Mouse (Mus musculus) stomach, embryonic 14.5 days (tissue): ENCODE results near the gene Eef1akmt3. TPM values are rescaled to one million over a fixed set of nuclear protein-coding genes. Genes with fewer than 3 reads are reported as not detected.
"Not testable (repeated sequence)": the region's sequence is repeated elsewhere in the genome, so short reads cannot be mapped to it uniquely, and the experiment has no call there.

Experiments
- ATAC-seq: fragments of 200-750 bp; cut with Nextera tagmentation; 2 replicates; pipeline ENCODE4 v1.8.0; 2017; ENCODE audit warnings: low read depth, moderate TSS enrichment; ENCODE audit not compliant: insufficient number of reproducible peaks, insufficient read depth, low FRiP score
- H3K27ac ChIP-seq: fragments of 300-500 bp; sonication (generic); 2 replicates; pipeline ENCODE4 v1.5.1; 2014; ENCODE audit warnings: mild to moderate bottlenecking, low read length, moderate library complexity, mixed read lengths
- H3K27me3 ChIP-seq: fragments of 300-500 bp; sonication (generic); 2 replicates; pipeline ENCODE4 v1.6.1; 2014; ENCODE audit warnings: low read length, control low read depth, mixed read lengths; ENCODE audit not compliant: control insufficient read depth, insufficient read depth
- H3K36me3 ChIP-seq: fragments of 300-500 bp; sonication (generic); 2 replicates; pipeline ENCODE4 v1.6.1; 2014; ENCODE audit warnings: mild to moderate bottlenecking, control low read depth, low read length, moderate library complexity, mixed read lengths; ENCODE audit not compliant: control insufficient read depth, insufficient read depth
- H3K4me1 ChIP-seq: fragments of 300-500 bp; sonication (generic); 2 replicates; pipeline ENCODE4 v1.6.1; 2014; ENCODE audit warnings: low read length, control low read depth, mixed read lengths; ENCODE audit not compliant: control insufficient read depth, insufficient read depth
- H3K4me2 ChIP-seq: fragments of 300-500 bp; sonication (generic); replicated peaks from 2 replicates; pipeline ENCODE4 v1.6.1; 2014; ENCODE audit warnings: low read depth, low read length, control low read depth
- H3K4me3 ChIP-seq: fragments of 300-500 bp; sonication (generic); 2 replicates; pipeline ENCODE4 v1.5.1; 2014; ENCODE audit warnings: low read depth, low read length, control low read depth
- H3K9ac ChIP-seq: fragments of 300-500 bp; sonication (generic); replicated peaks from 2 replicates; pipeline ENCODE4 v1.6.1; 2014; ENCODE audit warnings: low read depth, mild to moderate bottlenecking, control low read depth, low read length, moderate library complexity, mixed read lengths
- H3K9me3 ChIP-seq: fragments of 300-500 bp; sonication (generic); 2 replicates; pipeline ENCODE4 v1.6.1; 2016; ENCODE audit warnings: low read depth, low read length, control low read depth; ENCODE audit not compliant: control insufficient read depth
- WGBS: fragments of 180-500 bp; shearing (Covaris S2); extraction: QIAGEN DNeasy Blood & Tissue Kit; methylation state at CpG from one replicate; pipeline ENCODE4 v1.1.7; 2014; 5-methylcytosine and 5-hydroxymethylcytosine counted together
- polyA plus RNA-seq: library from polyadenylated mRNA; unstranded; fragments of >200 nt; fragmentation: Nextera tagmentation; extraction: Ambion mirVana; gene quantifications from 2 replicates; pipeline ENCODE4 v1.2.1, GENCODE M21; 2014

Eef1akmt3 gene
- polyA plus RNA-seq, 1 experiment from 2014 or later, result 1.1 TPM

GRCm38 (mm10) chr10:127068360-127069038 is 27.2 kb upstream of the Eef1akmt3 start:
- 72% methylated on average over 9 of the region's 9 CpGs for WGBS
- H3K9ac ChIP-seq, result no peak overlapping the region
- ATAC-seq, result no peak
- H3K36me3 ChIP-seq, result peaks cover 41% of the 10 kb centered on the region
- H3K27me3 ChIP-seq, result no peaks in the 10 kb centered on the region
- peaks cover 24% of the 10 kb centered on the region; the same call in 1 of the 2 replicates for H3K4me1 ChIP-seq
- H3K4me2 ChIP-seq, result peak overlapping the region; percentile 71
- no peak overlapping the region for H3K27ac ChIP-seq
- no peaks in the 10 kb centered on the region for H3K9me3 ChIP-seq
- H3K4me3 ChIP-seq, result peak overlapping the region; percentile 74

- no peak overlapping the region for H3K4me3 ChIP-seq
- H3K27me3 ChIP-seq, result no peaks in the 10 kb centered on the region
- no peaks in the 10 kb centered on the region for H3K9me3 ChIP-seq
- H3K36me3 ChIP-seq, result peaks cover 41% of the 10 kb centered on the region
- H3K27ac ChIP-seq, result no peak overlapping the region
- no peak for ATAC-seq
- no peak overlapping the region for H3K9ac ChIP-seq
- no peak overlapping the region for H3K4me2 ChIP-seq
- peaks cover 24% of the 10 kb centered on the region; the same call in 1 of the 2 replicates for H3K4me1 ChIP-seq
- WGBS, result 88% methylated on average over 14 of the region's 14 CpGs
These were observed 25.3 kb upstream of the Eef1akmt3 start for GRCm38 (mm10) chr10:127066519-127067018.

GRCm38 (mm10) chr10:127065981-127066380 is 24.7 kb upstream of the Eef1akmt3 start:
- WGBS, result 80% methylated on average over 9 of the region's 9 CpGs

GRCm38 (mm10) chr10:127063913-127064870 is 22.9 kb upstream of the Eef1akmt3 start:
- no peaks in the 10 kb centered on the region for H3K27me3 ChIP-seq
- peak overlapping the region; percentile 85 for H3K4me2 ChIP-seq
- H3K9ac ChIP-seq, result peak overlapping the region; percentile 97
- no peak for ATAC-seq
- H3K36me3 ChIP-seq, result peaks cover 41% of the 10 kb centered on the region
- peak overlapping the region; percentile 86 for H3K27ac ChIP-seq
- H3K4me1 ChIP-seq, result peaks cover 19% of the 10 kb centered on the region
- no peaks in the 10 kb centered on the region for H3K9me3 ChIP-seq
- H3K4me3 ChIP-seq, result peak overlapping the region; percentile 81
- WGBS, result 8% methylated on average over 37 of the region's 37 CpGs

More at GRCm38 (mm10) chr10:127065981-127066380, 24.7 kb upstream of the Eef1akmt3 start:
- Histone ChIP-seq H3K27me3 (no peaks in the 10 kb centered on the region), H3K27ac (no peak overlapping the region), H3K4me2 (no peak overlapping the region), H3K9me3 (no peaks in the 10 kb centered on the region), H3K36me3 (peaks cover 41% of the 10 kb centered on the region), H3K9ac (no peak overlapping the region), H3K4me3 (no peak overlapping the region), H3K4me1 (peaks cover 18% of the 10 kb centered on the region; the same call in 1 of the 2 replicates)
- no peak for ATAC-seq

- H3K4me3 ChIP-seq, result peak within 1 kb of the TSS; percentile 81
- H3K4me1 ChIP-seq, result peaks cover 18% of the 10 kb centered on the region
- under 1% methylated on average over 46 of the region's 46 CpGs for WGBS
- H3K27me3 ChIP-seq, result no peaks in the 10 kb centered on the region
- H3K27ac ChIP-seq, result peak within 1 kb of the TSS; percentile 86
- H3K9me3 ChIP-seq, result no peaks in the 10 kb centered on the region
- H3K36me3 ChIP-seq, result peaks cover 37% of the 10 kb centered on the region
- ATAC-seq, result peak; percentile 91
- H3K4me2 ChIP-seq, result peak within 1 kb of the TSS; percentile 85
- H3K9ac ChIP-seq, result peak within 1 kb of the TSS; percentile 97
These were observed 22.0 kb upstream of the Eef1akmt3 start, which contains the start of gene Cdk4 for GRCm38 (mm10) chr10:127063239-127063872. Gene Cdk4, plus strand, starts transcription at chr10:127063534.

GRCm38 (mm10) chr10:127062503-127062902 is 21.2 kb upstream of the Eef1akmt3 start:
- no peak overlapping the region for H3K27ac ChIP-seq
- no peaks in the 10 kb centered on the region for H3K9me3 ChIP-seq
- peaks cover 21% of the 10 kb centered on the region; the same call in 1 of the 2 replicates for H3K4me1 ChIP-seq
- WGBS, result 74% methylated on average over 5 of the region's 5 CpGs
- no peak overlapping the region for H3K9ac ChIP-seq
- H3K36me3 ChIP-seq, result peaks cover 28% of the 10 kb centered on the region
- H3K27me3 ChIP-seq, result no peaks in the 10 kb centered on the region
- no peak overlapping the region for H3K4me3 ChIP-seq
- ATAC-seq, result no peak
- H3K4me2 ChIP-seq, result no peak overlapping the region

- H3K4me2 ChIP-seq, H3K9ac ChIP-seq, H3K27ac ChIP-seq, ATAC-seq, H3K9me3 ChIP-seq, H3K4me3 ChIP-seq, H3K27me3 ChIP-seq: not testable (repeated sequence)
- Histone ChIP-seq H3K4me1 (peaks cover 21% of the 10 kb centered on the region; the same call in 1 of the 2 replicates), H3K36me3 (peaks cover 26% of the 10 kb centered on the region)
- whole genome bisulfite sequencing, result 87% methylated on average over 4 of the region's 4 CpGs
These were observed 20.8 kb upstream of the Eef1akmt3 start for GRCm38 (mm10) chr10:127062101-127062500.

GRCm38 (mm10) chr10:127061513-127061912 is 20.2 kb upstream of the Eef1akmt3 start:
- Histone ChIP-seq H3K4me2 (no peak overlapping the region), H3K27me3 (no peaks in the 10 kb centered on the region)
- ATAC-seq, result no peak

More at GRCm38 (mm10) chr10:127061513-127061912, 20.2 kb upstream of the Eef1akmt3 start:
- 70% methylated on average over 2 of the region's 2 CpGs for WGBS
- Histone ChIP-seq H3K4me1 (peaks cover 21% of the 10 kb centered on the region; the same call in 1 of the 2 replicates), H3K4me3 (no peak overlapping the region), H3K27ac (no peak overlapping the region), H3K36me3 (peaks cover 23% of the 10 kb centered on the region), H3K9ac (no peak overlapping the region), H3K9me3 (no peaks in the 10 kb centered on the region)
